Mouse (Mus musculus): Measurements from ENCODE around the gene Satb2.

DNA sequence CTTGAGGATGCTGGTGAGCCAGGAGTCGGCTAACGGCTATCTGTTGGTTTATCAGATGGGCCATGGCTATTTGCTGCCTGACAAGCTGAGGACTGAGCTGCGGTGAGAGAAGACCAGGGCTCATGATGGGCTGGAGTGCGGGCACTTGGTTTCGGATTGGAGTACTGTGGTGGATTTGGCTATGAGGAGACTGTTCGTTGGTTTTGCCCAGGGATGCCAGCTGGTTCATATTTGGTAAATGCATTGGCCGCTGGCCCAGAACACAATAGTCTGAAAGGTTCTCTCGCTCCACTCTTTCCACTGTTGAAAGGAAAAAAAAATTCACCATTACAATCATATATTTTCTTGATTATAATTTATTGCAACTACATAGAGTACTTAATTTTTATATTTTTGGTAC is 107.0 kb downstream of the Satb2 start:
- TF ChIP-seq CTCF (IDR thresholded peaks at IDR 0.05; ENCODE audit: borderline replicate concordance, insufficient read depth, low read length) (no peak), POLR2A (IDR thresholded peaks at IDR 0.05; ENCODE audit: low read depth, low read length) (no peak)
